Mouse (Mus musculus): Measurements from ENCODE around the gene Oas1g. TPM values are rescaled to one million over a fixed set of nuclear protein-coding genes. Genes with fewer than 3 reads are reported as not detected.
"Not testable (repeated sequence)": the region's sequence is repeated elsewhere in the genome, so short reads cannot be mapped to it uniquely, and the experiment has no call there.

Oas1g gene
- total RNA-seq (2012; rRNA removed) (not detected in 2 replicates), polyA plus RNA-seq (2012; ENCODE audit: insufficient read depth in 1 of 2, insufficient read length in 2 of 2, low read depth in 1 of 2, low replicate concordance in 2 of 2, missing spikeins in 1 of 2) (not detected)

DNA sequence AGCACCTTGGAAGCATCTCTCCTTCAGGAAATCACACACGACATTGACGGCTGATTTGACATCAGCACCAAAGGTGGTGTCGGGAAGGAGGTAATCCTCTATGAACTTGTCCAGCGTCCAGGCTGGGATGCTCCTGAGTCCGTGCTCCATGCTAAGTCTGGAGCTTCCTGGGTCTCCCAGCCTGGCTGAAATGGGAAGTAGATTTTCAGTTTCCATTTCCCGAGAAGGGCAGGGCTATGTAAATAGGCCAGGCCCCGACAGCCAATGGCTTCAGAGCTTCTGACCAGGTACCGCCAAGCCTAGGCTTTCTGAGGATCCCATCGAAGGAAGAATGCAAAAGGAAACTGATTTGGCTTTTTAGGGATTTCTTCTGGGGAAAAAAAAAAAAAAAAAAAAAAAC is at the start of gene Oas1g:
Gene Oas1g, minus strand, starts transcription at position 201 of the 400 bp plus-strand sequence.
- not testable (repeated sequence) for H3K4me3 ChIP-seq (ENCODE audit: control insufficient read depth in 1 of 2, insufficient read depth in 1 of 2, low read depth in 2 of 2, low read length in 2 of 2); H3K4me1 ChIP-seq (ENCODE audit: control insufficient read depth in 1 of 2, insufficient read depth in 2 of 2, low read length in 2 of 2); H3K27me3 ChIP-seq (ENCODE audit: control insufficient read depth in 1 of 2, insufficient read depth in 2 of 2, low read length in 2 of 2); H3K9me3 ChIP-seq (replicated peaks; ENCODE audit: insufficient read depth, low read length); H3K27ac ChIP-seq (ENCODE audit: control insufficient read depth, low read depth, low read length); H3K79me2 ChIP-seq (ENCODE audit: control insufficient read depth, insufficient read depth, low read length, poor library complexity); DNase-seq (ENCODE audit: low read depth, low spot score); H3K9ac ChIP-seq (ENCODE audit: control insufficient read depth, low read depth, low read length, poor library complexity, severe bottlenecking); H3K36me3 ChIP-seq (ENCODE audit: control insufficient read depth in 1 of 2, insufficient read depth in 2 of 2, low read length in 2 of 2)

DNA sequence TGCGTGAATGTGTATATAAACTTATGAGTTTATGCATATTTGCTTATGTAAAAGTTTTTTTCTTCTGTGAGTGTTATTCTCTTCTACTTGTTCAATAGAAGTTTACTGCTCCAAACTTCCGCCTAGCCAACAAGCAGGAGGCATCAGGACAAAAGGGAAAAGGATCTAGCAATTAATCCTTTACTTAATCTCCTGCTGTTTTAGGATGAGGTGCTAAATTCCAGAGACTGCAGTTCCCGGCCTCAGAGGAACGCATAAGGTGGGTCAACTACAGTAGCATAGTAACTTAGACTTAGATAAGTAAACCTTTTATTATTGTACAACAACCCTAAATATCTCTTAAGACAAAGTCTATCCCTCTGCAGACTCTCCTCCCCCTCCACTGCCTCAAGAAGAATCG is 46.6 kb upstream of the Oas1g start:
- no peaks in the 10 kb centered on the region for H3K79me2 ChIP-seq (ENCODE audit: control insufficient read depth, insufficient read depth, low read length, poor library complexity)
- no peak overlapping the region for H3K27ac ChIP-seq (ENCODE audit: control insufficient read depth, low read depth, low read length)
- H3K9ac ChIP-seq (ENCODE audit: control insufficient read depth, low read depth, low read length, poor library complexity, severe bottlenecking), result no peak overlapping the region
- H3K9me3 ChIP-seq (replicated peaks; ENCODE audit: insufficient read depth, low read length), result no peaks in the 10 kb centered on the region
- TF ChIP-seq NELFE (IDR thresholded peaks at IDR 0.05; ENCODE audit: low read depth, low read length), result no peak
- no peak for TF ChIP-seq CHD1 (IDR thresholded peaks at IDR 0.05; ENCODE audit: low read depth, low read length)
- no peak for TF ChIP-seq ZMIZ1 (IDR thresholded peaks at IDR 0.05; ENCODE audit: low read depth, low read length)
- TF ChIP-seq TBP (IDR thresholded peaks at IDR 0.05; ENCODE audit: low read depth, low read length), result no peak
- no peak for TF ChIP-seq HCFC1 (IDR thresholded peaks at IDR 0.05; ENCODE audit: low read depth, low read length)
- no peak for TF ChIP-seq MEF2A (IDR thresholded peaks at IDR 0.05; ENCODE audit: extremely low read depth, insufficient replicate concordance, low read depth, low read length, poor library complexity, severe bottlenecking)
- TF ChIP-seq ELF1 (IDR thresholded peaks at IDR 0.05; ENCODE audit: low read depth, low read length), result no peak
- no peak for TF ChIP-seq ETS1 (IDR thresholded peaks at IDR 0.05; ENCODE audit: low read depth, low read length)
- TF ChIP-seq CHD2 (IDR thresholded peaks at IDR 0.05; ENCODE audit: low read length), result no peak
- TF ChIP-seq CTCF (IDR thresholded peaks at IDR 0.05 in 2 of 3, conservative IDR thresholded peaks at IDR 0.05 in 1 of 3; ENCODE audit: control insufficient read depth in 1 of 3, insufficient read depth in 1 of 3, low read depth in 2 of 3, low read length in 3 of 3, poor library complexity in 1 of 3, severe bottlenecking in 1 of 3), result no peak
- TF ChIP-seq GATA1 (IDR thresholded peaks at IDR 0.05; ENCODE audit: low read depth, low read length), result no peak
- TF ChIP-seq USF2 (IDR thresholded peaks at IDR 0.05; ENCODE audit: borderline replicate concordance in 1 of 2, insufficient read depth in 1 of 2, low read depth in 1 of 2, low read length in 2 of 2), result no peak
- TF ChIP-seq POLR2A (IDR thresholded peaks at IDR 0.05; ENCODE audit: control insufficient read depth in 1 of 2, insufficient read depth in 1 of 2, low read depth in 1 of 2, low read length in 2 of 2, poor library complexity in 1 of 2), result no peak
- no peak for TF ChIP-seq ZKSCAN1 (IDR thresholded peaks at IDR 0.05; ENCODE audit: low read depth, low read length)
- no peak for TF ChIP-seq JUND (IDR thresholded peaks at IDR 0.05; ENCODE audit: low read depth, low read length)
- TF ChIP-seq POLR2AphosphoS2 (IDR thresholded peaks at IDR 0.05; ENCODE audit: low read length), result no peak
- TF ChIP-seq NRF1 (IDR thresholded peaks at IDR 0.05; ENCODE audit: insufficient read depth, low read depth, low read length, poor library complexity, severe bottlenecking), result no peak
- no peak for TF ChIP-seq MAZ (IDR thresholded peaks at IDR 0.05; ENCODE audit: low read depth, low read length)
- no peak for TF ChIP-seq POLR2AphosphoS5 (IDR thresholded peaks at IDR 0.05; ENCODE audit: borderline replicate concordance, low read depth, low read length)
- TF ChIP-seq E2F4 (IDR thresholded peaks at IDR 0.05; ENCODE audit: borderline replicate concordance, low read depth, low read length), result no peak
- H3K4me1 ChIP-seq (ENCODE audit: control insufficient read depth in 1 of 2, insufficient read depth in 2 of 2, low read length in 2 of 2), result no peaks in the 10 kb centered on the region
- no peaks in the 10 kb centered on the region for H3K27me3 ChIP-seq (ENCODE audit: control insufficient read depth in 1 of 2, insufficient read depth in 2 of 2, low read length in 2 of 2)
- H3K36me3 ChIP-seq (ENCODE audit: control insufficient read depth in 1 of 2, insufficient read depth in 2 of 2, low read length in 2 of 2), result no peaks in the 10 kb centered on the region
- H3K4me3 ChIP-seq (ENCODE audit: control insufficient read depth in 1 of 2, insufficient read depth in 1 of 2, low read depth in 2 of 2, low read length in 2 of 2), result no peak overlapping the region
- no peak for DNase-seq (ENCODE audit: low read depth, low spot score)
